Comparison of ENCODE assay signal across 20 mouse cellular contexts in the genomic region with DNA sequence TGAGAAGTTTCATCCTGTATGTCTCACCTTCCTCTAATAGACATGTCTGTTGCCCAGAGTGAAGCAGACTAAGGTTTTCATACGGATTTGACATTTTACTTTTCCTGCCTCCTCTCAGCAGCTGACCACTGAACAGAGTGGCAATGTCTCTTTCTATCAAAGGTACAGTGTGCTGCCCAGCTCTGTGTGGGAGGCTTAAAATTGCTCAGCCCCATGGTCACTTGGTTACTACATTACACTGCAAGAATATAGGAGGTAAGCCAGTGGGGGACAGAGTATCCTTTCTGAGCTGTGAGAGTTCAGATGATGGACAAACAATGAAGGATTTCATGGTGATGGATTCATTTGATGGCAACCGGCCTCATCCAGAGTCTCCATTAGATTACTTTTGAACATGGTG.
DNase-seq lines count a peak whose midpoint lies in the region; ATAC-seq and TF ChIP-seq lines count a peak whose summit lies in the region.
"Had no signal": no experiment of that assay in that cellular context is flagged by ENCODE, and none has a peak within 500 bp of the region (broad histone marks: within the 10 kb centered on the region; RNA-seq: fewer than 3 reads in every experiment).

No protein-coding gene starts in this region.

- no peak overlapping the region for H3K4me2 ChIP-seq in forebrain, postnatal 0 days (ENCODE audit: low read depth)
- no peak overlapping the region for H3K4me2 ChIP-seq in forebrain, embryonic 14.5 days (ENCODE audit: low read length)
- H3K4me2 ChIP-seq in hindbrain, embryonic 16.5 days (ENCODE audit: low read length): no peak overlapping the region
- H3K4me2 ChIP-seq in hindbrain, embryonic 13.5 days: no peak overlapping the region
- no peak overlapping the region for H3K4me2 ChIP-seq in midbrain, embryonic 15.5 days
- no peak overlapping the region for H3K4me2 ChIP-seq in midbrain, postnatal 0 days (ENCODE audit: low read depth, low read length, poor library complexity, severe bottlenecking)
- H3K4me2 ChIP-seq: forebrain, embryonic 13.5 days; heart, embryonic 12.5 days had no signal

- H3K36me3 ChIP-seq in forebrain, postnatal 0 days (ENCODE audit: insufficient read depth): no peaks in the 10 kb centered on the region
- H3K36me3 ChIP-seq in forebrain, embryonic 14.5 days (ENCODE audit: control insufficient read depth, insufficient read depth, low read length): no peaks in the 10 kb centered on the region
- H3K36me3 ChIP-seq in hindbrain, embryonic 16.5 days (ENCODE audit: control insufficient read depth, insufficient read depth, low read length): no peaks in the 10 kb centered on the region
- no peaks in the 10 kb centered on the region for H3K36me3 ChIP-seq in hindbrain, embryonic 13.5 days
- H3K36me3 ChIP-seq in midbrain, embryonic 15.5 days (replicated peaks): no peaks in the 10 kb centered on the region
- no peaks in the 10 kb centered on the region for H3K36me3 ChIP-seq in midbrain, embryonic 10.5 days
- no peaks in the 10 kb centered on the region for H3K36me3 ChIP-seq in midbrain, postnatal 0 days (ENCODE audit: insufficient read depth, low read length)
- H3K36me3 ChIP-seq: embryonic facial prominence, embryonic 10.5 days; G1E; heart, embryonic 12.5 days had no signal

- no peaks in the 10 kb centered on the region for H3K9me3 ChIP-seq in forebrain, postnatal 0 days (ENCODE audit: low read length)
- H3K9me3 ChIP-seq in forebrain, embryonic 14.5 days (replicated peaks; ENCODE audit: control insufficient read depth, low read length): no peaks in the 10 kb centered on the region
- no peaks in the 10 kb centered on the region for H3K9me3 ChIP-seq in hindbrain, embryonic 16.5 days (ENCODE audit: control insufficient read depth, low read length)
- H3K9me3 ChIP-seq in hindbrain, embryonic 13.5 days: no peaks in the 10 kb centered on the region
- H3K9me3 ChIP-seq in midbrain, embryonic 15.5 days: no peaks in the 10 kb centered on the region
- no peaks in the 10 kb centered on the region for H3K9me3 ChIP-seq in midbrain, embryonic 10.5 days (replicated peaks)
- no peaks in the 10 kb centered on the region for H3K9me3 ChIP-seq in midbrain, postnatal 0 days (ENCODE audit: low read length)
- H3K9me3 ChIP-seq: embryonic facial prominence, embryonic 10.5 days; forebrain, embryonic 13.5 days; G1E; heart, embryonic 12.5 days had no signal

- no peak overlapping the region for H3K27ac ChIP-seq in forebrain, postnatal 0 days (ENCODE audit: low read depth, low read length)
- no peak overlapping the region for H3K27ac ChIP-seq in forebrain, embryonic 14.5 days (ENCODE audit: low read depth, low read length)
- H3K27ac ChIP-seq in hindbrain, embryonic 16.5 days (ENCODE audit: low read depth, low read length): no peak overlapping the region
- H3K27ac ChIP-seq in hindbrain, embryonic 13.5 days: no peak overlapping the region
- H3K27ac ChIP-seq in midbrain, embryonic 15.5 days: no peak overlapping the region
- H3K27ac ChIP-seq in midbrain, embryonic 10.5 days (replicated peaks): no peak overlapping the region
- H3K27ac ChIP-seq in midbrain, postnatal 0 days (ENCODE audit: low read depth, low read length): no peak overlapping the region
- H3K27ac ChIP-seq: embryonic facial prominence, embryonic 10.5 days; forebrain, embryonic 13.5 days; heart, adult 2 months had no signal

- no peak overlapping the region for H3K4me3 ChIP-seq in forebrain, postnatal 0 days (ENCODE audit: low read depth, low read length)
- H3K4me3 ChIP-seq in forebrain, embryonic 14.5 days (ENCODE audit: low read depth, low read length): no peak overlapping the region
- no peak overlapping the region for H3K4me3 ChIP-seq in hindbrain, embryonic 16.5 days (ENCODE audit: low read length)
- H3K4me3 ChIP-seq in hindbrain, embryonic 13.5 days: no peak overlapping the region
- H3K4me3 ChIP-seq in midbrain, embryonic 15.5 days: no peak overlapping the region
- H3K4me3 ChIP-seq in midbrain, embryonic 10.5 days: no peak overlapping the region
- H3K4me3 ChIP-seq in midbrain, postnatal 0 days (ENCODE audit: low read depth, low read length): no peak overlapping the region
- no peak overlapping the region for H3K4me3 ChIP-seq in lung, adult 2 months (replicated peaks; ENCODE audit: extremely low read depth, low read depth, low read length)
- H3K4me3 ChIP-seq: embryonic facial prominence, embryonic 10.5 days; forebrain, embryonic 13.5 days; heart, adult 2 months; heart, embryonic 12.5 days had no signal

- DNase-seq in forebrain, postnatal 0 days: no peak
- DNase-seq in forebrain, embryonic 14.5 days (ENCODE audit: low spot score): no peak
- DNase-seq in midbrain, embryonic 10.5 days (ENCODE audit: low spot score): no peak
- DNase-seq in midbrain, postnatal 0 days (ENCODE audit: low spot score): peak; percentile 15
- DNase-seq in lung, adult 2 months: no peak
- DNase-seq: adrenal gland, postnatal 10 days; B cell, adult 2 months; cerebellum, adult 2 months; cerebellum, postnatal 10 days; gastrocnemius, postnatal 14 days; heart, adult 2 months; heart, postnatal 36 days had no signal

- no peaks in the 10 kb centered on the region for H3K27me3 ChIP-seq in forebrain, postnatal 0 days (ENCODE audit: insufficient read depth, low read length)
- H3K27me3 ChIP-seq in forebrain, embryonic 14.5 days (replicated peaks; ENCODE audit: control insufficient read depth, insufficient read depth, low read length): no peaks in the 10 kb centered on the region
- H3K27me3 ChIP-seq in hindbrain, embryonic 16.5 days (replicated peaks; ENCODE audit: control insufficient read depth, insufficient read depth, low read length): no peaks in the 10 kb centered on the region
- no peaks in the 10 kb centered on the region for H3K27me3 ChIP-seq in hindbrain, embryonic 13.5 days
- H3K27me3 ChIP-seq in midbrain, embryonic 15.5 days (replicated peaks): no peaks in the 10 kb centered on the region
- H3K27me3 ChIP-seq in midbrain, embryonic 10.5 days (ENCODE audit: low read depth, poor library complexity, severe bottlenecking): no peaks in the 10 kb centered on the region
- no peaks in the 10 kb centered on the region for H3K27me3 ChIP-seq in midbrain, postnatal 0 days (ENCODE audit: insufficient read depth, low read length)
- H3K27me3 ChIP-seq: forebrain, embryonic 13.5 days; heart, embryonic 12.5 days had no signal

- WGBS in forebrain, postnatal 0 days: 73% methylated on average over 2 of the region's 2 CpGs
- WGBS in forebrain, embryonic 14.5 days: 78% methylated on average over 2 of the region's 2 CpGs
- WGBS in hindbrain, embryonic 16.5 days: 37% methylated on average over 2 of the region's 2 CpGs
- 53% methylated on average over 2 of the region's 2 CpGs for WGBS in hindbrain, embryonic 13.5 days
- 28% methylated on average over 2 of the region's 2 CpGs for WGBS in midbrain, embryonic 15.5 days
- 52% methylated on average over 2 of the region's 2 CpGs for WGBS in midbrain, embryonic 10.5 days
- WGBS in midbrain, postnatal 0 days: 35% methylated on average over 2 of the region's 2 CpGs
- 59% methylated on average over 2 of the region's 2 CpGs for WGBS in lung, adult 2 months

- TF ChIP-seq CTCF in forebrain, postnatal 0 days (IDR thresholded peaks at IDR 0.05; ENCODE audit: low read depth): no peak
- no peak for TF ChIP-seq CTCF in midbrain, postnatal 0 days (IDR thresholded peaks at IDR 0.05)
- no peak for TF ChIP-seq CTCF in lung, adult 2 months (IDR thresholded peaks at IDR 0.05; ENCODE audit: insufficient read depth, low read length)

- H3K9ac ChIP-seq in forebrain, postnatal 0 days: no peak overlapping the region
- no peak overlapping the region for H3K9ac ChIP-seq in forebrain, embryonic 14.5 days (ENCODE audit: low read length)
- H3K9ac ChIP-seq in hindbrain, embryonic 16.5 days (ENCODE audit: low read depth, low read length): no peak overlapping the region
- no peak overlapping the region for H3K9ac ChIP-seq in hindbrain, embryonic 13.5 days
- no peak overlapping the region for H3K9ac ChIP-seq in midbrain, embryonic 15.5 days
- no peak overlapping the region for H3K9ac ChIP-seq in midbrain, postnatal 0 days (replicated peaks; ENCODE audit: low read length, poor library complexity, severe bottlenecking)
- H3K9ac ChIP-seq: forebrain, embryonic 13.5 days; heart, embryonic 12.5 days had no signal

- ATAC-seq in forebrain, postnatal 0 days: peak; percentile 55; the same call in 1 of the 2 replicates
- no peak for ATAC-seq in forebrain, embryonic 14.5 days
- ATAC-seq in hindbrain, embryonic 16.5 days: peak; percentile 58; the same call in 1 of the 2 replicates
- no peak for ATAC-seq in hindbrain, embryonic 13.5 days (ENCODE audit: low FRiP score)
- peak; percentile 45; the same call in 1 of the 2 replicates for ATAC-seq in midbrain, embryonic 15.5 days (replicated peaks)
- ATAC-seq in midbrain, postnatal 0 days (ENCODE audit: low FRiP score): peak; percentile 71; the same call in 1 of the 2 replicates
- ATAC-seq: CD4-positive, CD25-positive, alpha-beta regulatory T cell, adult 4 months; forebrain, embryonic 13.5 days had no signal

- no peak for TF ChIP-seq POLR2A in lung, adult 2 months (IDR thresholded peaks at IDR 0.05; ENCODE audit: borderline replicate concordance, extremely low read depth, low read depth, low read length)

- H3K4me1 ChIP-seq in forebrain, postnatal 0 days (ENCODE audit: insufficient read depth): no peaks in the 10 kb centered on the region
- H3K4me1 ChIP-seq in forebrain, embryonic 14.5 days (ENCODE audit: control insufficient read depth, insufficient read depth, low read length): no peaks in the 10 kb centered on the region
- H3K4me1 ChIP-seq in hindbrain, embryonic 16.5 days (ENCODE audit: control insufficient read depth, insufficient read depth, low read depth, low read length): no peaks in the 10 kb centered on the region
- H3K4me1 ChIP-seq in hindbrain, embryonic 13.5 days (replicated peaks): peaks cover 3% of the 10 kb centered on the region
- H3K4me1 ChIP-seq in midbrain, embryonic 15.5 days: no peaks in the 10 kb centered on the region
- peaks cover 17% of the 10 kb centered on the region for H3K4me1 ChIP-seq in midbrain, embryonic 10.5 days
- no peaks in the 10 kb centered on the region for H3K4me1 ChIP-seq in midbrain, postnatal 0 days (ENCODE audit: insufficient read depth, low read length)
- no peaks in the 10 kb centered on the region for H3K4me1 ChIP-seq in lung, adult 2 months (ENCODE audit: control insufficient read depth, insufficient read depth, low read length)
- H3K4me1 ChIP-seq: forebrain, embryonic 13.5 days had no signal

Comparison
In these comparisons a context has a peak if more than half of its experiments do, and no peak if none do; other contexts are left out.
1. ATAC-seq: peak in forebrain, postnatal 0 days (single experiment), hindbrain, embryonic 16.5 days (single experiment), midbrain, embryonic 15.5 days (single experiment) and midbrain, postnatal 0 days (single experiment); none in forebrain, embryonic 14.5 days (single experiment) and hindbrain, embryonic 13.5 days (single experiment).